Mouse (Mus musculus): ENCODE measurements around the gene 9930111J21Rik2.
"Not testable (repeated sequence)": the region's sequence is repeated elsewhere in the genome, so short reads cannot be mapped to it uniquely, and the experiment has no call there.

Gene 9930111J21Rik2

DNA sequence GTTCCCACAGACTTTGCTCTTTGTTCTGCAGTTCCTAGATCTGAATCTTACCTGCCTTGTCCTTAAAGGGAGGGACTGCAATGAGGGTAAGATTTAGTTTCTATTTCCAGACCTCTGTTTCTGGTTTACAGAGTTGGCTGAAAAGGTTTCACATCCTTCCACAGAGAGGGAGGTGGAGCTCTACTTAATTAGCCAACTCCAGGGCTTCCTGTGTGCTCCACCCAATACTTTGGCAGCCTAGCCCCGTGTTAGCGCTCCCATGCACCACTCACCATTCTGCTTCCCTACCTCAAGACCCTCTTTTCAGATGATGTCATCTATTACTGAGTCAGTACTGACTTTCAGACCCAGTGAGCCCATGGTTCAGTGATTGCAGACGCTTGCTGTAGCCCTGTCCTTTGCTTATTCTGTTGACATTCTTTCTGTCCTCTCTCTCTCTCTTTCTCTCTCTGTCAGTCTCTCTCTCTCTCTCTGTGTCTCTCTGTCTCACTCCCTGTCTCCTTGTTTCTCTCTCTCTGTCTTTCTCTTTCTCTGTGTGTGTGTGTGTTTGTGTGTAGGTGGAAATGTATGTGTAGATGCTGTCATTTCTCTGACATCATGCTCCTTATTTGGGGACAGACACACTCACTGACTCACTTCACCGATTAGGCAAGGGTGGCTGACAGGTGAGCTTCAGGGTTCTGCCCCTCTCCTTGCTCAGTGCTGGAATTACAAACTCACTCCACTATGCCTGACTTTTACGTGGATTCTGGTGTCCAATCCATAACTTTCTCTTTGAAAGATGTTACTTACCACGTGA, at the start of gene 9930111J21Rik2:
TSS of gene 9930111J21Rik2 (minus strand) at position 150 of the 799 bp plus-strand sequence.
- DNase-seq (ENCODE audit: low read depth, low spot score) = not testable (repeated sequence)

DNA sequence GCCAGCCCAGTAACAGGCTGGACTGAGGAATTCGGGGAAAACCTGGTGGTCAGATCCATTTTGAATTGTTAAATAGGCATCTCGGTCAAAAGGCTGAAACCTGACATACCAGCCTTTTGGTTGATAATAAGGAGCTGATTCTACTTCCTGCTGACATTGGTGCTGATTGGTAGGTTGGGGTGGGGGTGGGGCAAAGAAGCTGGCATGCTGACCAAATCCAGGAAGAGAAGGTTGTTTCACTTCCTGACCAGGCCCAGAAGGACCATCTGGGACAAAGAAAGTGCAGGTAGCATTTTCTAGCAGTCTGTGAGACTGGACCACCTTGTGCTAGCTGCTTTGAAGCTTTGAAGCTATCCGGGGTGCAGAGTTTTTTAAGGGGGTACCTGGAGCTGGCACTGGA, 49.4 kb upstream of the 9930111J21Rik2 start:
- DNase-seq (ENCODE audit: low read depth, low spot score) = peak; percentile 16

DNA sequence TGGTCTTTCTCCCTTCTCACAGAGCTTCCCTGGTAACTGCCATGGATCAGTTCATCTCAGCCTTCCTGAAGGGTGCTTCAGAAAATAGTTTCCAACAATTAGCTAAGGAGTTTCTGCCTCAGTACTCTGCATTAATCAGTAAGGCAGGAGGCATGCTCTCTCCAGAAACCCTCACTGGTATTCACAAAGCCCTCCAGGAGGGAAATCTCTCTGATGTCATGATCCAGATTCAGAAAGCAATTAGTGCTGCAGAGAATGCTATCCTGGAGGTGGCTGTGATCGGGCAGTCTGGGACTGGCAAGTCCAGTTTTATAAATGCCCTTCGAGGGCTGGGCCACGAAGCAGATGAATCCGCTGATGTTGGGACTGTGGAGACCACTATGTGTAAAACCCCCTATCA, 44.3 kb upstream of the 9930111J21Rik2 start:
- no peak for DNase-seq (ENCODE audit: low read depth, low spot score)

DNA sequence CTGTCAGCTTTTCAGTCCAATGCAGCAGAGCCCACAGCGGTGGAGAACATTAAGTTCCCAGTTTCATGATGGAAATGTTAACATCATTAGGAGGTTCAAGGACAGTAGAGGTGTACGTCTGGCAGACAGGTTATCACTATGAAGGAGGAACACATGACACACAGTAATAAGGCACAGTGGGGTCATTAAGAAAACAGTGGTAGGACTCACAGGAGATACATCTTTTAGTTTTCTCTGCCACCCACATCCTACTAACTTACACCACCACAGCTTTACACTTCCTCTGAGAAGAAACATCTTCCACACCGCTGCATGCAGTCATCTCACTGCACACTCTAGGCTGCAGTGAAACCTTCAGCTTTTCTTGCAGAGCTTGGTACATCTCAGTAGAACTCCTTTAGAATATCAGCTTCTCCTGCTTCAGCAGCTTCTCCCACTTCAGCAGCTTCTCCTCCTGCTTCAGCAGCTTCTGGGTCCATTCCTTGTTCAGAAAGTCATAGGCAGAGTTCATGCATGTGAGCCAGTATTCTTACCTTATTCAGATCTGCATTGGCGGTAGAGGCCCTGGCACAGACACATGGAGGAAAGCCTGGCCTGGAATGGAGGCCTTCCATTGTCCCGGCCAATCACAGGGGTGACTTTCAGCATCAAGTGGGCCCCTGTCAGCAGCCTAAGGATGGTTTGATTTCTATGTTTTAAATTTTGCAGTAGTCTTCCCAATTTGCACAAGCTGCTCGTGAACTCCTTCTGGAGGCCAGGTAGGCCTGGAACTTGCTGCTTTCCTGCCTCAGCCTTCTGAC, 43.0 kb upstream of the 9930111J21Rik2 start:
- no peak for DNase-seq (ENCODE audit: low read depth, low spot score)

DNA sequence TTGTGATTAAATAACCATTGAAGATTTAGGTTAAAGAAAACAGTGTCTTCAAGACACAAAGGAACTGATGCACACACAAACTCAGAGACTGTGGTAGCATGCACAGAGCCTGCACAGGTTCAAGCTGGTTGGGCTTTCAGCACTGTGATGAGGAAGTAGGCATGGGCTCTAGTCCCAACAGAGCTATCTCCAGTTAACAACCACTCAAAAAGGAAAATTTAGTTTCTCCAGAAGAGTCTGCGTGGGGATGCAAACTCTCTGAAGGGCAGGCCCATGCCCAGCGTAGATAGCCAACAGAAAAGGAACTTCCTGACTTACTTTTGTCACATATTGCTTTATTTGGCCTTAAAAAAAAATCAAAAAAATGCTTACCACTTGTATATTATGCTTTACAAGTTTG, 41.7 kb upstream of the 9930111J21Rik2 start:
- no peak for DNase-seq (ENCODE audit: low read depth, low spot score)

DNA sequence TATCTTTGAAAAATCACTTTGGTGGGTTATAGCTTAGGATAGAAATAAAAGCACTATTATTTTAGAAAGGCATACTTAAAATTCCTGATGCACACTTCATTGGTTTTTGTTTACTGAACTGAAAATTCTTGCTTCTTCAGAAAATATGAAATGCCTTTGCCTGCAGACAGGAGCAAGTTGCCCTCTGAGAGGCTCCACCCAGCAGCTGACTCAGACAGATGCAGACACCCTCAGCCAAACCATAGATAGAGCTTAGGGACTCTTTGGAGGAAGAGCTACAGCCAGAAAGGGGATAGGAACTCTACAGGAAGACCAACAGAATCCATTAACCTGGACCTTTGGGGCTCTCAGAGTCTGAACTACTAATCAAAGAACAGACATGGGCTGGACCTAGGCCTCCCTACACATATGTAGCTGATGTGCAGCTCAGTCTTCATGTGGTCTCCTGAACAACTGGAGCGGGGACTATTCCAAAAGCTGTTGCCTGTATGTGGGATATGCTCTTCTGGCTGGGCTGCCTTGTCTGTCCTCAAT, 41.1 kb upstream of the 9930111J21Rik2 start:
- no peak for DNase-seq (ENCODE audit: low read depth, low spot score)

DNA sequence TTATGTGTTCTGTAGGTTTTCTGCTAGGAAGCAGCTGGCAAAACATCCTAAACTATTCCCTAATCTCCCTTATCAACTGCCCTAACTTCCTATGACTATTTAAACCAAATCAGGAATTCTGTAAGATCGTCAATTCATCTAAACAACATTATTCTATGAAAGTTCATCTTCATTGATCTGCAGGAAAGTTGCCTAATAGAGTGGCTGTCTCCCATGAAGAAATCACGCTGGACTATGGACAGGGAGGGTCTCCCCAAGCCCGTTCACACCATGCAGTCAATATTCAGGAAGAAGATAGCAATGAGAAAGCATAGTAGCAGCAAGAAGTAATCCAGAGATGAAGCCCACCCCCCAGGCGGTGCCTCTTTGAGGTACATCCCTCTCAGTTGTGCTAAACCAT, 40.1 kb upstream of the 9930111J21Rik2 start:
- DNase-seq (ENCODE audit: low read depth, low spot score) = no peak

DNA sequence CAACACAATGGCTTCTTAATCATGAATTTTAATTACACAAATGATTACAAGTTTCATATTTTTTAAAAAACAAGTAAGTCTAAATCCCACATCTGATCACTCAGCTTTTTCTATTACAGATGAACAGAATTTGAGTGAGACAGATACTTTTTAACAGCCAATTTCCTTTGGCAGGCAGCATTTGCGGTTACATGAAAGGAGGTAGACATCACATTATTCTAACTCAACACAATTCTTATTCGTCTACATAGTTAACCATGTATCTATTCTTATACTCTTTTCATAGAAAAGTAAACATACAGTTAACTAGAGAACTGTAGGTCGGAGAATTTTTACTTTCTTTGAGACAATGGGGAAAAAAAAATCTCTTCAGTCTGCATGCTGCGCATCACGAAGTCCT, 39.5 kb upstream of the 9930111J21Rik2 start:
- no peak for DNase-seq (ENCODE audit: low read depth, low spot score)

DNA sequence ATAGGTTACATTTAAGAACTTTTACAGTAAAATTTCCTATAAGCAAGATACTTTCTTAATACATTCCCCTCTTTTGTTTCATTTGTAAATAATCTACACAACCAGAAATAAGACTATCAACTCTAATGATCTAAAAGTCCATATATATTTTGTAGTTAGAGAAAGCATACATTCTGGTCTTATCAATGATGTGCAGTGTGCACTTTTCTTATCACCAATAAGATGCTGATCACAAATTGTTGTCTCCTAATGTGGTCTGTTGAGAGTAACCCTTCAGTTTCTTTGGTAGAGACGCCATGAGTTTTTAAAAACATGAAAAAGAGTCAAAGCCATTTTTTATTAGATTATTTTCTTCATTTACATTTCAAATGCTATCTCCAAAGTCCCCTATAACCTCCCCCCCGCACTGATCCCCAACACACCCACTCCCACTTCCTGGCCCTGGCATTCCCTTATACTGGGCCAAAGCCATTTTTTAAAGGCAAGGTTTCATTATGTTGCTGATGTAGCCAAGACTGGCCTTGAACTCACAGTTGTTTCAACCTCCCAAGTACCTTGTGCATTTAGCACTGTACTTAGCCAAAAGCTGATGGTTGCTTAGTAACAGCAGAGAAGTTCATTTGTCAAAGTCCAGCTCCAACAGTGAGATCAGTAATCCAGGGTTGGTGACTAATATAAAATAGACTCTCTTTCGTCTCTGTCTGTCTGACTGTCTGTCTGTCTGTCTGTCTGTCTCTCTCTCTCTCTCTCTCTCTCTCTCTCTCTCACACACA, 38.9 kb upstream of the 9930111J21Rik2 start:
- DNase-seq (ENCODE audit: low read depth, low spot score) = peak; percentile 69

DNA sequence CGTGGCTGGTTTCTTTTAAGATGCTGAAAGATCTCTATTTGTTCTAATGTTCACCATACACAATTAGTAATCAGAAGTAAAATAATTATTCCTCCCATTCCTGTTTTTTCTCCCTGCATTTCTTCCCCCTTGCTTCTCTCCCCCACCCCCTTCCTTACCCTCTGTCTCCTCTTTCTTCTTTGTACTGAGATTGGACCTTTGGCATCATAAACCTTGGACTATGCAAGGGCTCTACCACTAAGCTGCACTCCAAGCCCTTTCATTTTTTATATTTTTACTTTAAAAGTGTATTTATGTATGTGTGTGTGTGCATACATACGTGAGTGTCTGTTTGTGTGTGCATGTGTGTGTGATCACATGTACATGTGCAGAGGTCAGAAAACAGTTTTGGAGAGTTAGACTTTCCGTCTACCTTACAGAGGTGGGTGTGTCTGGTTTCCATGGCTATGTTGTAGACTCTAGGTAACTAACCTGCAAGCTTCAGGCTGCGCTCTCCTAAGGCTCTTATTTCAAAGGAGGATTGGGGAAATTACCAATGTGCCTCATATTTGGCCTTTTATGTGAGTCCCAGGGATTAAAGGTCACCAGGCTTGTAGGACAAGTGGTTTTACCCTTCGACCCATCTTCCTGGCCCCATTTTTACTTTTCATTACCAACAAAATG, 38.1 kb upstream of the 9930111J21Rik2 start:
- DNase-seq (ENCODE audit: low read depth, low spot score) = no peak

DNA sequence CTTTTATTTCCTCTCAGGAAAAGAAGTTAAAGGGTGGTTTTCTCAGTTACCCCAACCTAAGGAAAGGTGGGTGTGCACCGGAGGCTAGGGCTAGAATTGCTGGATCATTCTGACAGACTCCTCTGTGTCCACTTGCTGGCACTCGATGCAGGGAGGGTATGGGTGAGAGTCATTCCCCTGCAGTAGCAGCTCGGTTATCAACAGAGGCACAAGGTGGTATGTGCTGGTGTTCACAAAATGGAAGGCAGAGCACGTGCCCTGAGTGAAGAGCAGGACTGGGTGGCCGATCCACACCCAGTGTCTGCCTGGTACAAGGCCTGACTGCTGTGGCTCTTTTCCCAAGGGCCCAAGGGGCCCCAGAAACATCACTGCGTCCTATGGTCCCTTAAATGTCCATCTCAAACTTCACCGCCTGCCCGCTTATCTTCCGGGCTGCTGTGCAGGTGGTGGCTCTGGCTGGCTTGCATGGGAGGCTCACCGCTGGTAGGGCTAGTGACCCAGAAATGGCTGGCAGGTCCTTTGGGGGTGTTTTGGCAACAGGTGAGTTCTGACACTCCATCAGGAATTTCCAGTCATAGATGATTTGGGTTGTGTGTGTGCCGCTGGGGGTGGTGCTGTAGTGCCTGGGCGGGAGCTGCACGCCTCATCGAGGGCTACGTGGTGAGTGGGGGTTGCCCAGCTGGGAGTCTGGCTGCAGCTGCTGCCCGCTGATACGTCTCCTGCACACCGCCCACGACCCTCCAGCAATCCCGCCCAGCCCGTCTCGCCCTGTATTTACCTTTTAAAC, 37.0 kb upstream of the 9930111J21Rik2 start:
- DNase-seq (ENCODE audit: low read depth, low spot score) = peak; percentile 17

DNA sequence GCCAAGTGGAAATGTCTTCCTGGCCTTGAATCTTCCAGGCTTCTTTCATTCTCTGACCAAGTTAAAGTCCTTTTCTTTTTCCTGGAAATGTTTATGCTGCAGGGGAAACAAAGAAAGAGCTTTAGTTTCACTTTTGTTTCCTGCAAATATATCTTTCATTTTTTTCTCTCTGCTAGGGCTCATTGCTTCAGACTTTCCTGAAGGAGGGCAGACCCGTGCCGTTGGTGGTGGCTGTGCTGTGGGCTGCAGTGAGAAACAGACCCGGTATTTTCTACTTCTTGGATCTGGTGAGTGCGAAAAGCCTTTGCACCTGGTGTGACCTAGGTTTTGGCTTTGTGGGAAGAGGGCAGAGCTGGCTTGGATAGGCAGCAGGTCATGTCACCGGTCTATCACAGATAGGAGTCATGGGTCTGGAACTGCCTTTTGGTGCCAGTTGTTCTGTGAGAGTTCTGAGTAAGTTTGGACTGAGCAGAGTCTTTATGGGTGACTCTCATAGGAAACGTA, 35.9 kb upstream of the 9930111J21Rik2 start:
- DNase-seq (ENCODE audit: low read depth, low spot score) = no peak

DNA sequence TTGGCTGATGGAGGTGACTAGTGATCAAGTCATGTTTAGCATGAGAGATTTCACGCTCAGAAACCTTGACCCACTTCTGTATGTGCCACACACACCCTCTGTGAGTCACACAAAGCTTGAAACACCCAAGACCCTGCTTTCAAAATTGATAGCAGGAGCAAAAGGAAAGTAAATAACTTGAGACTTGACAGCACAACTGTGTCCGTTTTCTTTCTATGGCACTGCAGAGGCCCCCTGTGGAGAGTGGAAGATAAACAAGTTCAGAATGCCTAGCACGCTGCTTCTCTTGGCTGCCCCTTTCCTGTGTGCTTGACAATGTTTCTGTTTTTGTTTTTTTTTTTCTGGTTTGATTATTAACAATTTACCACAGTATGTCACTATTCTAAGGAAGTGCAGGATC, 33.8 kb upstream of the 9930111J21Rik2 start:
- DNase-seq (ENCODE audit: low read depth, low spot score) = no peak

DNA sequence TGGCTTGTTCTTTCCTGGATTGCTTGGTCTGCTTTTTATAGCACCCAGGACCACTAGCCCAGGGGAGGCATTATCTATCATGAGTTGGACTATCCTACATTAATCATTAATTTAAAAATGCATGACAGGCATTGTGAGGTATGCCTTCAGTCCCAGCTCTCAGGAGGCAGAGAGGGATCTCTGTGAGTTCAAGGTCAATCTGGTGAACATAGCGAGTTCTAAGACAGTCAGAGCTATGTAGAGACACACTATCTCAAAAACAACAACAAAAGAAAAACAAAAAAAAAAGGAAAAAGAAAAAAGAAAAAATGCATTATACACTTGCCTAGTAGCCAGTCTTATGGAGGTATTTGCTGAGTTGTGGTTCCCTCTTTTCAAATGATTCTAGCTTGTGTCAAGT, 33.3 kb upstream of the 9930111J21Rik2 start:
- DNase-seq (ENCODE audit: low read depth, low spot score) = no peak

DNA sequence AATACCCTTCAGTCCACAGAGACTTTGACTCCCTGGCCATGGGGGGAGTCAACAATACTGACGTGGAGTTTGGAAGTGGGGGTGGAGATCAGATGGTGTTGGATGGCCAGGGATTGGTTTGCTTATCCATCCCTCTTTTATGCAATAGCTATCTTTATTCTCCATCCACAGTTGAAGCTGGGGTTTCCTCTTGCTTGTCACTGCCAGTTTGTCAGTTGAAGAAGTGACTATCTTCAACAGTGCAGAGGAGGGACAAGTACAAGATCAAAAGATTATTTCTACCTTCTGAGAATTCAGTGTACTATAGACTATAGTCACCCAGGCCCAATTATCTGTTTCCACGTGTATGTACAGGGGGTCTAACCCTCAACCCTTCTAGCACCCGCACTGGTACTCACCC, 32.8 kb upstream of the 9930111J21Rik2 start:
- DNase-seq (ENCODE audit: low read depth, low spot score) = no peak

DNA sequence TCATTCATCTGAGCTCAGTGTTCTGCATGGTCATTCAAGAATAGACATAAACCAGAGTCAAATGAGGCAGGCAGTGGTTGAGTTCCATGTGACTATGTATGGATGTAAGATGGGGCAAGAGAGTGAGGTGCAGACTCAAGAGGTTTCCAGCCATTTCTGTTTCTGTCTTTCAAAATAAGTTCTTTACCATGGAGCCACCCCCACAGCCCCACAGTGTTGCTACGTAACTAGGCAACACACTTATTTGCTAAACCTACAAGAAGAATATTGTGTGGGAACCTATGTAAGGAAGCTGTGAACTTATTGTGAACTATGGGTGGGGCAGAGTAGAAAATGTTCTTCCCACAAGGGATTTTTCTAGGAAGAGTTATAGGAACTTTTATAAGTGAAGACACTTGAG, 32.1 kb upstream of the 9930111J21Rik2 start:
- no peak for DNase-seq (ENCODE audit: low read depth, low spot score)

DNA sequence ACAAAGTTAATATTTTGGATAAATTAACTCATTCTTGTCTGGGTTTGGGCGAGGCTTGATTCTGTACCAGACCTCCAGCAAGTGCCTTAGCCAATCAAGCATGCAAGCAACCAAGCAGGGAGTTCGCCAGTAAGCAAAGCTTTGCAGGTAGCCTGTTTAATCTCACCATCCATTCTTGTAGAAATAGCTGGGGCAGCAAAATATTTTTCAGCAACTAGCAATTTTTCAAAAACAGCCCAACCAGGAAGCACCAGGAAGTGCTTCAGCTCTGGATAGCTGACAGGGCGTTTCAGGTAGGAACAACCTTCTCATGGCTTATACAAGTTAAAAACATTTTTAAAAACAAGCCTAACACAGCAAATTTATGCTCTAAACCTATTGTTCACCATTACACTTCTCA, 30.8 kb upstream of the 9930111J21Rik2 start:
- DNase-seq (ENCODE audit: low read depth, low spot score) = no peak

DNA sequence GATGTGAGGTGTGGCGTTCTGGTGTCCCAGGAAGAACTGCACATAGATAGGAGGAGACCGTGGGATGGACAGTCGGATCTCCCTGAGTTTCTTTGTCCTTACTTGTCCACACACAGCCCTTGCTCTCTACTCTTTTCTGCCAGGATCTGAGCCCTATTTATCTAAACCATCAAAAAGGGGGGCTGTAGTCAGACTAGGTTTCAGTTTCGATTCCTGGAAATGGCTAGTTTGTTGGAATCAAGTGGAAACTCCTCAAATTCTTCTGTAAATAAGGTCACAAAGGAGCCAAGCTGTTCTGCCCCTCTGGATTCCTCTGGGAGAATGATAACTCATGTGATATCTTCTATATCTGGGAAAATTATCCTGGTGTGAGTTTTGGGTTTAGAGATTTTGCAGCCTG, 30.3 kb upstream of the 9930111J21Rik2 start:
- DNase-seq (ENCODE audit: low read depth, low spot score) = no peak

DNA sequence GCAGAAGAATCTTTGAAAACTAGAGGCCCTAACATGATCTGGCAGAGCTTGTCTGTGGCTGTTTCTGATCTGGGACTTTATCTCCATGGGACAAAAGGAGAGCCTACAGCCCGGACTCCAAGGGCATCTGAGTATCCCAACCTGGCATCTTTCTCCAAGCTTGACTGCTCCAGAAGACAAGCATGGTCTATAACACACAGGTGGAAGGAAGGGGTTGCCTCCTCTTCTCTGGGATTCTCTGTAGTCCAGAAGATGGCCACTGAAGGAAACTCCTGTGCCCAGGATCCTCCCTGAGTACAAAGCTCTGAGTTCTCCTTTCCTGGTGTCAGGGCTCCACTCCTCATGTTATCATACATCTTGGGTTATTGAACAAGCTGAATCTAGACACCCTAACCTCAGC, 29.6 kb upstream of the 9930111J21Rik2 start:
- no peak for DNase-seq (ENCODE audit: low read depth, low spot score)

DNA sequence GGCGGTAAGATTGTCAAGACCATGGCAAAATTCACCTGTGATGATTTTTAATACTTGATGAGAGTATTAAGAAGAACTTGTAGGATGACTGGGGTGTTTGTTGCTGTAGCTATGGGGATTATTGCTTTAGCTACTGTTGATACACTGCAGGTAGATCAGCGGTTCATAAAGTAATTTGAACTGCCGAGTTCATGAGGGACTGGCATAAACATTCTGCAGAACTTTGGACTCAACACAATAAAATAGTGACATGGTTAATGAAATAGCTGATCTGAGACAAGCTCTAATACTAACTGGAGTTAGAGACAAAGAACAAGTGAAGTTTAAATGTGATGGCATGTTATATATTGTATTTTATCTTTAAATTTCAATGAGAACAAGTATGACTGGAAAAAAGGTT, 27.7 kb upstream of the 9930111J21Rik2 start:
- DNase-seq (ENCODE audit: low read depth, low spot score) = no peak
